Mouse (Mus musculus) limb, embryonic 14.5 days (tissue): Measurements from ENCODE around the gene Bcl11a. TPM values are rescaled to one million over a fixed set of nuclear protein-coding genes. Genes with fewer than 3 reads are reported as not detected.

ENCODE experiments used
- ATAC-seq: fragments of 200-750 bp; cut with Nextera tagmentation; 2 replicates; pipeline ENCODE4 v1.8.0; 2017; ENCODE audit warnings: low read depth, moderate number of reproducible peaks, moderate TSS enrichment; ENCODE audit not compliant: low FRiP score
- DNase-seq: peaks from one replicate; pipeline ENCODE4 v3.0.0-alpha.2; 2015; ENCODE audit warnings: low spot score
- H3K27ac ChIP-seq: fragments of 300-500 bp; sonication (generic); replicated peaks from 2 replicates; pipeline ENCODE4 v1.5.1; 2014; ENCODE audit warnings: low read depth, mild to moderate bottlenecking, low read length, moderate library complexity, mixed read lengths
- H3K27me3 ChIP-seq: fragments of 300-500 bp; sonication (generic); 2 replicates; pipeline ENCODE4 v1.6.1; 2014; ENCODE audit warnings: low read length, mixed read lengths; ENCODE audit not compliant: control insufficient read depth, insufficient read depth
- H3K36me3 ChIP-seq: fragments of 300-500 bp; sonication (generic); 2 replicates; pipeline ENCODE4 v1.6.1; 2014; ENCODE audit warnings: mild to moderate bottlenecking, low read length, moderate library complexity, mixed read lengths; ENCODE audit not compliant: control insufficient read depth, insufficient read depth
- H3K4me1 ChIP-seq: fragments of 300-500 bp; sonication (generic); 2 replicates; pipeline ENCODE4 v1.6.1; 2014; ENCODE audit warnings: antibody characterized with exemption, low read length, mixed read lengths; ENCODE audit not compliant: control insufficient read depth, insufficient read depth
- H3K4me2 ChIP-seq: fragments of 300-500 bp; sonication (generic); replicated peaks from 2 replicates; pipeline ENCODE4 v1.6.1; 2014; ENCODE audit warnings: low read depth, mild to moderate bottlenecking, low read length, moderate library complexity; ENCODE audit not compliant: severe bottlenecking
- H3K4me3 ChIP-seq: fragments of 300-500 bp; sonication (generic); replicated peaks from 2 replicates; pipeline ENCODE4 v1.5.1; 2014; ENCODE audit warnings: low read length
- H3K9ac ChIP-seq: fragments of 300-500 bp; sonication (generic); 2 replicates; pipeline ENCODE4 v1.6.1; 2014; ENCODE audit warnings: mild to moderate bottlenecking, low read depth, low read length, moderate library complexity; ENCODE audit not compliant: severe bottlenecking
- H3K9me3 ChIP-seq: fragments of 300-500 bp; sonication (generic); 2 replicates; pipeline ENCODE4 v1.6.1; 2016; ENCODE audit warnings: low read length; ENCODE audit not compliant: control insufficient read depth
- POLR2A ChIP-seq: fragments of 200-500 bp; IDR thresholded peaks from 2 replicates; pipeline ENCODE4 v1.8.0; 2012; ENCODE audit warnings: inconsistent platforms, mild to moderate bottlenecking, moderate library complexity, borderline replicate concordance; ENCODE audit not compliant: insufficient read depth, insufficient read length; ENCODE audit errors: extremely low read depth
- WGBS: fragments of 180-500 bp; shearing (Covaris S2); extraction: QIAGEN DNeasy Blood & Tissue Kit; methylation state at CpG from one replicate; pipeline ENCODE4 v1.1.7; 2014; 5-methylcytosine and 5-hydroxymethylcytosine counted together
- polyA plus RNA-seq, 2 experiments: library from polyadenylated mRNA; depleted of rRNA in 1 of 2; stranded (reverse) in 1 of 2; unstranded in 1 of 2; fragments of >200 nt; fragmentation: Nextera tagmentation in 1 of 2; extraction: Ambion mirVana in 1 of 2; gene quantifications; 2 replicates each; pipeline versions ENCODE4 v1.2.1 to v1.2.3; 2012 to 2014

Gene Bcl11a
- polyA plus RNA-seq, 2 experiments: 33.8 to 61.7 TPM

DNA sequence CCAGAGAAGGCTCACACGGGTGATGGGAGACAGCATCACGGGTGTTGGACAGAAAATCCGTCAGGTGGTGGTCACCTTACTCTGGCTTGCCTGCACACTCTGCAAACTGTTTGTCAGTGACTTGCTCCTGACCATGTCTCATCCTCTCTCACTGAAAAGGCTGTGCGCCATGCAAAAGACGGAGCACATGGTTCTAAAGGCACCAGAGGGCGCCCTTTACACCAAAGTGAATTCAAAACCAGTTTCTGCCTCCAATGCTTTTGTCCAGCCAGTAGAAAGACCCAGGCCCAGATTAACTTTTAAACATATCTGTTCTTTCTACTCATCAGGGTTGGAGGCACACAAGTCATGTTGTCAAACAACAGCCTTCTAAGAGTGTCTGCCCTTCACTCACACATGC, 25.0 kb upstream of the Bcl11a start:
- Histone ChIP-seq H3K9me3 (no peaks in the 10 kb centered on the region), H3K4me3 (no peak overlapping the region), H3K9ac (no peak overlapping the region), H3K4me2 (no peak overlapping the region), H3K27ac (no peak overlapping the region), H3K4me1 (peaks cover 6% of the 10 kb centered on the region), H3K27me3 (no peaks in the 10 kb centered on the region), H3K36me3 (no peaks in the 10 kb centered on the region)
- ATAC-seq (no peak), DNase-seq (no peak)
- TF ChIP-seq POLR2A: no peak
- 72% methylated on average over 6 of the region's 6 CpGs for WGBS

DNA sequence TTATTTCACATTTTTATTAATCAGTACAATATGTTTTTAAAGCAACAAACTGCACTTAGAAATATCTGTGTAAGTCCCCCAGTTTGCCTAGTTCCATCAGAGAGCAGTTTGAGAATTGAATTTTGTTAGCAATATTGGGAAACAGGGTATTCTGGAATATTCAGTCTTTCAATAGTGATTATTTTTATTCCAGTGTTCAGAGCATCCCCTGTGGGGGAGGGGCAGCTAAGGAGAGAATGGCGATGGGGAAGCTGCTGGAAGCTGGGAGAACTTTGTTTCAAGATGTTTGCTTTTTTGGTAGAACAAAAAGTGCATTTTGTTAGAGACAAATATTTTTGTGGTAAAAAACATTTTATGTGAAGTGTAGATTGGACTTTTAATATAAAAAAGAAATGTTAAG, 18.7 kb upstream of the Bcl11a start:
- DNase-seq: no peak
- Histone ChIP-seq H3K36me3 (no peaks in the 10 kb centered on the region), H3K4me3 (no peak overlapping the region), H3K9ac (no peak overlapping the region), H3K4me1 (peaks cover 23% of the 10 kb centered on the region), H3K9me3 (no peaks in the 10 kb centered on the region), H3K27me3 (no peaks in the 10 kb centered on the region), H3K4me2 (no peak overlapping the region), H3K27ac (no peak overlapping the region)
- no peak for ATAC-seq
- TF ChIP-seq POLR2A: no peak
- WGBS: 9% methylated on average over 1 of the region's 1 CpGs

DNA sequence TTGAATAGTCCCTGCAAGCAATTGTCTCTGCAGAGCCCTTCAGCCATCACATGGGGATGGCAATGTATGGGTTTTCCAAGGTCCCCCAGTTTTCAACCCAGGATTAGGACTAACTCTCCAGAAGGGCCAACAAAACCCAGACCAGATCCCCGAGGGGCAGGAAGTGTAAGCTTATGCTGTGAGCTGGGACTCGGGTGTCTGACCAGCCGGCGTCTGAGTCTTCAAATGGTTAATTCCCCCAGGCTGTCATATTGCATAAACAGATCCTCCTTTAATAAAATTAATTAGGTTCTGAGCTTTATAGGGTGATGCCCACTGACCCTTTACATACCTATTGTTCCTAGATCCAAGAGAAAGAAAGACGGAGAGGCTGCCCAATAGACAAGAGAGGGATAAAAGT, 17.4 kb upstream of the Bcl11a start:
- H3K27ac ChIP-seq: no peak overlapping the region
- H3K9me3 ChIP-seq: no peaks in the 10 kb centered on the region
- WGBS: 13% methylated on average over 5 of the region's 5 CpGs
- H3K27me3 ChIP-seq: no peaks in the 10 kb centered on the region
- H3K4me1 ChIP-seq: peaks cover 23% of the 10 kb centered on the region
- H3K4me3 ChIP-seq: peak overlapping the region; percentile 34
- H3K9ac ChIP-seq: peak overlapping the region; percentile 28; the same call in 1 of the 2 replicates
- peak overlapping the region; percentile 59 for H3K4me2 ChIP-seq
- TF ChIP-seq POLR2A: no peak
- DNase-seq (no peak), ATAC-seq (no peak)
- H3K36me3 ChIP-seq: no peaks in the 10 kb centered on the region

DNA sequence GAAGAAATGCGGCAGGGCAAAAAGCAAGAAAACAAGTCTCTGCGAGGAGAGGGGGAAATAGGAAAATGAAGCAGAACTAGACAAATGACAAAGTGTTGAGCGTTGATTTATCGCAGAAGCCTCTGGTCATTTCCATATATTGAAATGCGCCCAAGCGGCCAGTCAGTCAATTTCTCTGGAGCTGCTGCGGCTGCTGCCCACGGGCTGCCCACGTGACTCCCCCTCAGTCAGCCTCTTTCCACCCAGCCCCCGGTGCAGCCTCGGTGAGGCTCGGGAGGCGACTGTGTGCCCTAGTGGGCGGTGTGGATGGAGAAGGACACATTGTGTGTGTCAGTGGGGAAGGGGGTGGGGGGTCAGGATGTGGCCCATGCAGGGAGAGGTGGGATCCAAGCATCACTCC, 16.0 kb upstream of the Bcl11a start:
- H3K27ac ChIP-seq: no peak overlapping the region
- no peaks in the 10 kb centered on the region for H3K27me3 ChIP-seq
- under 1% methylated on average over 14 of the region's 14 CpGs for WGBS
- DNase-seq (no peak), ATAC-seq (no peak)
- no peaks in the 10 kb centered on the region for H3K36me3 ChIP-seq
- peak overlapping the region; percentile 53 for H3K4me2 ChIP-seq
- H3K9me3 ChIP-seq: no peaks in the 10 kb centered on the region
- peaks cover 23% of the 10 kb centered on the region for H3K4me1 ChIP-seq
- H3K9ac ChIP-seq: peak overlapping the region; percentile 12; the same call in 1 of the 2 replicates
- TF ChIP-seq POLR2A: no peak
- H3K4me3 ChIP-seq: peak overlapping the region; percentile 31

DNA sequence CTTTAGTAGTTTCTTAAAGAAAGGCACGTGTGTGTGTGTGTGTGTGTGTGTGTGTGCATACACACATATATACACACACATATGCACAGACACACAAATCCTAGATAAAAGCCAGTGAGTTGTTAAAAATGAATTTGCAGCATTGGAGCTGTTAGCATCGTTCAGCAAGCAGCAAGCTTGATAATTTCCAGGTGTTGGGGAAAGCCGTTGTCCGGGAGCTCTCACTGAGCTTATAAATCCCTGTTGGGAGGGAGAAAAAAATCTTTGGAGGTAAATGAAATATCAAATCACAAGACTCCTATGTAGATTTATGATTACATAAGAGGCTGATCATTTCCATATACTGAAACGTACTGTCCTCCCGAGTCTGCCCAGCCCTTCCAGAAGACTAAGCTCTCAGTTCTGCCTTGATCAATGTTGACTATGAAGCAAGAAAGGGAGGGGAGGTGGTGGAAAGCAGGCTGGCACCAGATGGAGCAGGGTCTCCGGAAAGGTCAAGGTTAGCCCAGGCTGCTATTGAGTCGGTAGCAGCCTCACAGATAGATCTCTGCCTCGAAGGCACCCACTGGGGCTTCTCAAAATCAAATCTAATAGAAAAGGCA, 15.3 kb upstream of the Bcl11a start:
- Histone ChIP-seq H3K27me3 (no peaks in the 10 kb centered on the region), H3K36me3 (no peaks in the 10 kb centered on the region), H3K27ac (no peak overlapping the region), H3K4me2 (no peak overlapping the region), H3K9ac (no peak overlapping the region), H3K4me3 (no peak overlapping the region), H3K4me1 (peaks cover 23% of the 10 kb centered on the region), H3K9me3 (no peaks in the 10 kb centered on the region)
- no peak for ATAC-seq
- TF ChIP-seq POLR2A: no peak
- 12% methylated on average over 9 of the region's 9 CpGs for WGBS
- DNase-seq: no peak

DNA sequence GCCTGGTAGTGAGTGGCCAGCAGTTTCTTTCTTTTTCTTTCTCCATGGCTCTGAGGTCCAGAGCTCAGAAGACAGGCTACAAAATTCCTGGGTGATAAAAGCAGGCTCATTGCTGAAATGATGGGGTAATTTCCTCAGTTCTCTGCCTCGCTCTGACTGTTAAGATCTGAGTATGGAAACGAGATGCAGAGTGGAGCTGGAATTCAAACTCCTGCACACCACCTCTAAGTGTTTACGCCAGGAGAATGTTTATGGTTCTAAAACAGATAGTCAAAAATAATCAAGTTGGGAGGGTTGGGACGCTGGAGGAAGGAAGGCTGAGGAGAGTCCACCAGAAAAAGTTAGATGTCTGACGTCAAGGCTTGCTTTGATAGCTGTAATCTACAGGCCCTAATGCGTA, 13.6 kb upstream of the Bcl11a start:
- DNase-seq (no peak), ATAC-seq (no peak)
- no peak for TF ChIP-seq POLR2A
- Histone ChIP-seq H3K4me1 (peaks cover 17% of the 10 kb centered on the region), H3K27ac (no peak overlapping the region), H3K9me3 (no peaks in the 10 kb centered on the region), H3K4me3 (no peak overlapping the region), H3K27me3 (no peaks in the 10 kb centered on the region), H3K4me2 (no peak overlapping the region), H3K9ac (no peak overlapping the region), H3K36me3 (no peaks in the 10 kb centered on the region)
- WGBS: 61% methylated on average over 6 of the region's 6 CpGs
